Mouse (Mus musculus) right cerebral cortex, postnatal 4 days (tissue): ENCODE results near the gene Prss21.
A peak's percentile ranks its signal among the peaks of the same experiment; 100 is the strongest.
"Not testable (repeated sequence)": the region's sequence is repeated elsewhere in the genome, so short reads cannot be mapped to it uniquely, and the experiment has no call there.

Experiments
- DNase-seq: peaks from one replicate; pipeline ENCODE4 v3.0.0-alpha.2; 2022

The Prss21 gene

GRCm38 (mm10) chr17:23868513-23868912, 657 bp downstream of the Prss21 start:
- DNase-seq = no peak

GRCm38 (mm10) chr17:23873884-23874856, 6.3 kb downstream of the Prss21 start:
- DNase-seq = peak; percentile 38

GRCm38 (mm10) chr17:23876741-23877140, 8.9 kb downstream of the Prss21 start:
- peak; percentile 19 for DNase-seq

- no peak for DNase-seq
Observed at GRCm38 (mm10) chr17:23877166-23877565, 9.3 kb downstream of the Prss21 start.

GRCm38 (mm10) chr17:23880576-23880975, 12.7 kb downstream of the Prss21 start, which contains the start of the genes Dcpp1 and Dcpp2:
Dcpp1 (plus strand) TSS chr17:23880876.
Dcpp2 (plus strand) TSS chr17:23880880.
- not testable (repeated sequence) for DNase-seq

GRCm38 (mm10) chr17:23917158-23917557, 49.3 kb downstream of the Prss21 start, which contains the start of gene Dcpp3:
Dcpp3 (plus strand) TSS chr17:23917458.
- not testable (repeated sequence) for DNase-seq
